Comparison of ENCODE assay signal across 16 mouse cellular contexts in the genomic region with DNA sequence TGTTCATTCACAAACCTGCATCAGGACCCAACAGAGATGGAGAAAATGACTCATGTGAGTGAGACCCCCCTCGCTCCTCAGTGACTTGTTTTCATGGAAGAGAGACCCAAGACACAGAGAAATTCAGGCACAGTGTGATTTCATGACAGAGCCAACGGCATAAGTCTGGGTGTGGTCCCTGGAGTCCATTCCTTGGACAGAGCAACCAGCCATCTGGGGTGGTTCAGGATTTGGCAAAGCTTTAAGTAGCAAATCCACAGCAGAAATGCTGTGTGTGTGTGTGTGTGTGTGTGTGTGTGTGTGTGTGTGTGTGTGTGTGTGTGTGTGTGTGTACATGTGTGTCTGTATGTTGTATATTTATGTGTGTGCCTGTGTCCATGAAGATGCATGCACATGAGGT.
DNase-seq lines count a peak whose midpoint lies in the region; ATAC-seq lines count a peak whose summit lies in the region.
"Had no signal": no experiment of that assay in that cellular context is flagged by ENCODE, and none has a peak within 500 bp of the region (broad histone marks: within the 10 kb centered on the region; RNA-seq: fewer than 3 reads in every experiment).

No protein-coding gene starts in this region.

- DNase-seq in cerebellum, postnatal 14 days = peak; percentile 63 to 64
- peak; percentile 17 for DNase-seq in heart, adult 11 months
- DNase-seq in heart, postnatal 4 days = no peak
- DNase-seq in left cerebral cortex, postnatal 4 days = peak; percentile 64
- DNase-seq in left cerebral cortex, postnatal 10 days (ENCODE audit: extremely low spot score in 1 of 2, low spot score in 2 of 2) = no peak
- DNase-seq: adrenal gland, adult 2 months; adrenal gland, postnatal 10 days; adrenal gland, postnatal 25 days; cerebellum, adult 18-20 months; cerebellum, adult 8-10 months; cerebellum, adult 9-11 months; cerebellum, postnatal 36 days; embryo, embryonic 11 days had no signal

- intact Hi-C loops in left cerebral cortex, postnatal 4 days (cut with DNase I) = no loop called here
- intact Hi-C loops in left cerebral cortex, postnatal 10 days (cut with DNase I) = no loop called here

- ATAC-seq in cerebellum, adult (ENCODE audit: insufficient number of reproducible peaks, low FRiP score, low TSS enrichment) = no peak
- ATAC-seq: forebrain, embryonic 13.5 days; forebrain, embryonic 15.5 days had no signal

Comparison
In these comparisons a context has a peak if more than half of its experiments do, and no peak if none do; other contexts are left out.
1. DNase-seq: peak in cerebellum, postnatal 14 days (2 of 2), heart, adult 11 months (single experiment) and left cerebral cortex, postnatal 4 days (single experiment); none in heart, postnatal 4 days (single experiment) and left cerebral cortex, postnatal 10 days (0 of 2).